Mouse (Mus musculus) CD8-positive naive resting alpha-beta T cell, adult 57 days (primary cell): Measurements from ENCODE around the gene Spaca1. TPM values are rescaled to one million over a fixed set of nuclear protein-coding genes. Genes with fewer than 3 reads are reported as not detected.

Experiments used
- total RNA-seq: library from RNA; stranded (reverse); gene quantifications from one replicate; pipeline ENCODE4 v1.2.4, GENCODE M21; 2023

The Spaca1 gene
- total RNA-seq = 1.4 TPM

DNA sequence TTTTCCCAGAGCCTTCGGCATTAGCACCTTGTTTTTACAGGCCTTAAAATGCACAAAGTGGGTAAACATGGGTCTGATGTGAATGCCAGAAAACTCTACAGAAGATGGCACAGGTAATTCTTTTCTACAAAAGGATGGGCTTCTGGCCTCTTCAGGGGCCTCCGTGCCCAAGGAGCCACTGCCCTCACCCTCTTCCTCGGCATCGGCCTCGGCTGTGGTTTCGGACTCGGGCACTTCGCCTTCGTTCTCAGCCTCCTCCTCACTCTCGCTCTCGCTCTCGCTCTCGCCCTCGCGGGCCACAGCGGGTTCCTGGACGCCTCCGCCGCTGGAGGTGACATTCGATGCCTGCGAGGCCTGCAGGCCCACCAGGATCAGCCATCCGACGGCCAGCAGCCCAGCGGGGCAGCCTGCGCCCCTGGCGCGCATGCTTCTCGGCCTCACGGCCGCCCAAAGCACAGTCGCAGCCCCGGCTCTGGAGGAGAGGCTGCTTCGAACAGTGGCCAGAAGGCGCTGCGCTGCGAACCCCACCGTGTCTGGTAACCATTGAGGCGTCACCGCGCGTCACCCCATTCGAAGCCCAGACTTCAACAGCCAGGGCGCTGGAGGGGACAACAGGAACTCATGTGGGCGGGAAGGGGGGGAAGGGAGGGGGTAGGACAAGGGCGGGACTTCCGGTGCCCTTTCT is at the start of gene Spaca1:
TSS of gene Spaca1 (minus strand) at position 621 of the 685 bp plus-strand sequence.

Other genes starting within 250 kb of the Spaca1 start
- not detected for gene Cnr1, start 125.6 kb downstream of the Spaca1 start, total RNA-seq